Mouse (Mus musculus) urinary bladder, adult 2 months (tissue): ENCODE measurements around the gene Sept11. TPM values are rescaled to one million over a fixed set of nuclear protein-coding genes. Genes with fewer than 3 reads are reported as not detected.
A peak's percentile ranks its signal among the peaks of the same experiment; 100 is the strongest.

Experiments used
- DNase-seq: peaks from one replicate; pipeline ENCODE4 v3.0.0; 2022; ENCODE audit warnings: low spot score
- polyA plus RNA-seq: library from polyadenylated mRNA; depleted of rRNA; stranded (reverse); fragments of >200 nt; gene quantifications from 2 replicates; pipeline ENCODE4 v1.2.3, GENCODE M21; 2012; rRNA removed

Gene Sept11
- polyA plus RNA-seq, 1 experiment, result 27.9 TPM

DNA sequence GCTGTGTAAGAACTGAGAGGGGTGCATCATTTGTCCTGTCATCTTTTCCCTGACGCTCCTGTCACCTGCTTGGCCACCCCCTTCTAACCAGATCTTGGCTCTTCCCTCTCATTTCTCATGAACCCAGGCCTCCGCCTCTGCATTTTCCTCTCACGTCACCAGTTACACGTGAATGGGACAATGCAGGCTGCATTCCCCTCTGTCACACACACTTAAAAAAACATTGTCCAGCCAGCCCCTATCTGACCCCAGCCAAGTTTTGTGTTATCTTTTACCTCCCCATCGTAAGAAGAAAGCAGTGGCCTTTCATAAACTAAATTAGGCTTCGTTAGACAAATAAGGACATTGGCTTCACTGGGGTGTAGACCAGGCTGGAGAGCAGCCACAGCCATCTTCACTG lies 79.3 kb downstream of the Sept11 start:
- no peak for DNase-seq

- DNase-seq, result no peak
These were observed 81.4 kb downstream of the Sept11 start for GRCm38 (mm10) chr5:93174675-93175074.

DNA sequence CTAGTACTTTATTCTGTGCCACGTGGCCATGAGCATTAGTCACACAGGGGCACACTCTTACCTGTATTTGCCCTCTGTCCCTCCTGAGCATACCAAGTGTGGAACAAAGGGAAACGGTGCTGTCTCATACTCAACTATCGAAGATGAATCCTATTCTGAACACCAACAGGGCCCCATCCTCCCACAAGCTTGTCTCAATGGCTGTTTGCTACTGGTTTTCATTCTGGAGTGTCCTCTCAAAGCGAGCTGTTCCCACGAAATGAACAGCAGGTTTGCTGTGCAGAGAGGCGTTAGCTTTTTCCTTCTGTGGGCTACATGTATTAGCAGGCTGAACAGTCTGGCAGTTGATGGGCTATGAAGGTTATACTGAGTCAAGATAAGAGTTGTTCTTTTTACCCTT lies 85.4 kb downstream of the Sept11 start:
- no peak for DNase-seq

DNA sequence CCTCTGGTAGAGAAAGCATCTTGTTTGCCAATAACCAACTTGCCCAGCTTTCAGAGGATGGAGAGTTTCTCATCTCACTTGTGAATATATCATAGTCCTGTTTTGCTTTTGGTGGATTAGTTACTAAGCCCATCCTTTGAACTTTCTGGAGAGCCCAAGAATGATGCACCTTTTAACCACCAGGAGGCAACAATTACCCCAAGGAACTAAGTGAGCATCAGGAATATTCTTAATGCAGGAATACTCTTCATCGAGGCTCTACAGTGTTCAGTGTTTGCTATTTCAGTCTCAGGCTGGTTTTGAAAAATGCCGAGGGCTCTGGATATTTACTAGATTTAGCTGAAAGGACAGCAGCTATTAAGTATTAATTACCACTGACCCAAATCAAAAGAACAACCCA lies 87.0 kb downstream of the Sept11 start:
- no peak for DNase-seq

DNA sequence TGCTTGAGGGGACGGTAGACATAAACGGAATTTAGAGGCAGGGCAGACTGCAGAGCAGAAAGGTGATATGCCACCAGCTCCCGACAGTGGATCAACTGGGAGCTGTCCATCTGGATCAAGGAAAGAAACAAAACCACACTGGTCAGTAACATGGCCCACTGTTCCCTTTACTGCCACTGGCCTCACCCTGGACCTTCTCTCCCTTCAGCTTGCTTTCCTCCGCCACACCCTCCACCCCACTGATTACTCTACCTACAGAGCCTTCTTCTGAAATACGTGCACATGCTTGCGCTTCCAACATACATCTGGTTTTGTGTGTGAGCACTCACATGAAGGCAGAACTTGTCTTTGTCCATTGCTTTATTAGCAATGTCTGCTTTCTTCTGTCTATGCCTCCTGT lies 90.1 kb downstream of the Sept11 start:
- DNase-seq, result no peak

- no peak for DNase-seq
These were observed 91.3 kb downstream of the Sept11 start for GRCm38 (mm10) chr5:93184548-93184947.

- DNase-seq, result no peak
These were observed 96.4 kb downstream of the Sept11 start for GRCm38 (mm10) chr5:93189607-93190006.

DNA sequence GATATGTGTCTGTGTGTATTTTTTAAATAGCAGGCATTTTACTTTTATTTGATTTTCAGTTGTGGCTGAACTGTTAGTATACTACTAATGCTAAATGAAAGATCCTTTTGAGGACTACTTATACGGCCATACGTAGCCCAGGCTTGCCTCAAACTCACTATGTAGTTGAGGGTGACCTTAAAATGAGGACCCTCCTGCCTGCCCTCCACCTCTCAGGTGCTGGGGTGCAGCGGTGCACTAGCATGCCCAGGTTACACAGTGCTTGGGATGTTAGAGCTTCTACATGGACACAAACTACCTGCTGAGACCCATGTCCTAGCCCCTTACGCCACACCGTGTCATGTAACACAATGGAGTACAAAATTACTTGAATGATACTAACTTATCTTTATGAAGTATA lies 97.2 kb downstream of the Sept11 start:
- no peak for DNase-seq

- DNase-seq, result no peak
These were observed 105.0 kb downstream of the Sept11 start for GRCm38 (mm10) chr5:93198232-93198631.

DNA sequence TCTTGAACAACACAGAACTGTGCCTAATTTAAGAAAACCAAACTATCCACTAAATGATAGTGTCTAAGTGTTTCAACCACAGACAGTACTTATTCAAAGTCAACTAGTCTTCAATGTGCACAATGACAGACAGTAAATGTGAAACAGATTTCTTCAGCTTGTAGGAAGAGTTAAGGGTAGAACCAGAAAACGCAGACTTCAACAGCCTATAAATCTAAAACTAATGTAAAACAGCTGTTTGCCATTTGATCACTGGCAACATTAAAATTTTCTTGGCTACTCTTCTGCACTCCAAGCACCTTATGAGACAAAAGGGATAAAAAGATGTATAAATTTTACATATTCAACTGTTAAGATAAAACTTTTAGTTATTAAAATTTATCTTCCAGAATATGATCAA lies 107.9 kb downstream of the Sept11 start:
- no peak for DNase-seq

- no peak for DNase-seq
These were observed 112.3 kb downstream of the Sept11 start for GRCm38 (mm10) chr5:93205371-93206108.

DNA sequence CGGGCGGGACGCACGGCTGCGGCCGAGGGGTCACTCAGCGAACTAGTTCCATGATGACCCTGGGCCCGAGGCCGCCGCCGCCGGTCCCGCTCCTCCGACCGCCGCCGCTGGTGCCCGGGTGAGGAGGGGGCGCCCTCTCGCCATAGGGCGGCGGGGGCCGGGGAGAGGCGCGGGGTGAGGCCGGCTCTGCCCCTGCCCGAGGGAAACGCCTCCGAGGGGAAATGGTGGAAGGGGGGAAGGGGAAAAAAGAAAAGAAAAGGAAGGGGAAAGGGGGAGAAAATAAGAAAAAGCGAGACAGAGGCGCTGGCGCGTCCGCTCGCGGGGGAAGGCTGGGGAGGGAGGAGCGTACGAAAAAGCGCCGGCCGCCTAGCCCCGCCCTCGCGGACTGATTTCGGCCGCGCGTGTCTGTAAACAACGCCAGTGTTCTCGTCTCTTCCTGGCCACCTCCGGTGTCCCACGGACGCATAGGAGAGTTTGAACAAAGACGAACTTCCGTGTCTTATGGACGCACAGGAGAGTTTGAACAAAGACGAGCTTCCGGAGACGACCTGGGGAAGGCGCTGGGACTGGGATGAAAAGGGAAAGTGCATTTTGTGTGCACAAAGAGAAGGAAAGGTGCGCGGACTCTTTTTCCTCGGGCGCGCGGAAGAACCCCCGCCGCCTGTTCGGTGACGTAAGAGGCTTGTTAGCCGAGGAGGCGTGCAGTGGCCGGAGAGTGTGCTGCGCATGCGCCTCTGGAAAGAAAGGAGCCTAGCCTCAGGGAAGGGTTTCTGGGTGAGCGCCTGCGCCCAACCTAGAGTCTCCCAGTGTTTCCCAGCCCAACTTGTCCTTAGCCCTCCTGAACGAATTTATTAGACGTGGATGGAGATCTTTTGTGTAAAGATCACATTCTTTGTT lies 113.1 kb downstream of the Sept11 start, which contains the start of the genes Ccni and 2010109A12Rik:
TSS of gene Ccni (minus strand) at position 387 of the 897 bp plus-strand sequence.
TSS of gene 2010109A12Rik (plus strand) at position 410 of the 897 bp plus-strand sequence.
- peak; percentile 89 for DNase-seq

DNA sequence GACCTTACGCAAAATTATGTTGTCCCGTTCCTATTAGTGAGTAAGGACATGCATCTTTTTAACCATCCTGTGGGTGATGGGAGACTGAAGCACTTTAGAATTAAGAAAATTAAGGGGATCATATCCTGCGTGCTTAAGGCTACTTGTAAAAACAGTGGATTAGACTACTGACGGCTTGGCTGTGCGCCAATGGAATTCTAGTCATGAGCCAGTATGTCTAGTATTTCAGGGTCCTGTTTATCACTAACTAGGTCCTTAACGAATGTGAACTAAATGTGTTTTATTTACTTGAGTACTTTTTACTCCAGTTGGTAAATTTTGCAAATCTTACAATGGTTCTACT lies 113.7 kb downstream of the Sept11 start:
- no peak for DNase-seq

DNA sequence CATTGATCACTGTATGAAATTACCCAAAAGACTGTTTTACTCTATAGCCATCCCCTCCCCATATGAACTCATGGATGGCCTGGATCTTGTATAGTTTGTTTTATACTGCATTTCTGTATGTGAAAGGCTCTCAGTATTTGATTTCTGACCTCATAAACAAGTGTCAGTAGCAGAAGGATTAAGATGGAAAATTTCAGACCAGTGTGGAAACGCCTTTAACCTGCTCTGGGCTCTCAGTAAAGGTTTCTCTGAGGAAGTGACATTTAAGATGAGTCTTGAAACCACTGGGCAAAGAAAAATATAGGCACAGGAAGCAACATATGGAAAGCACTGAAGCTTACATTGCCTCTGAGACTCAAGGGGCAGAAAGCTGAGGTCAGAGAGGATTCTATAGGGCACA lies 114.3 kb downstream of the Sept11 start:
- DNase-seq, result no peak

GRCm38 (mm10) chr5:93218375-93218774 lies 125.1 kb downstream of the Sept11 start:
- DNase-seq, result no peak

- DNase-seq, result no peak
These were observed 128.4 kb downstream of the Sept11 start for GRCm38 (mm10) chr5:93221661-93222060.

DNA sequence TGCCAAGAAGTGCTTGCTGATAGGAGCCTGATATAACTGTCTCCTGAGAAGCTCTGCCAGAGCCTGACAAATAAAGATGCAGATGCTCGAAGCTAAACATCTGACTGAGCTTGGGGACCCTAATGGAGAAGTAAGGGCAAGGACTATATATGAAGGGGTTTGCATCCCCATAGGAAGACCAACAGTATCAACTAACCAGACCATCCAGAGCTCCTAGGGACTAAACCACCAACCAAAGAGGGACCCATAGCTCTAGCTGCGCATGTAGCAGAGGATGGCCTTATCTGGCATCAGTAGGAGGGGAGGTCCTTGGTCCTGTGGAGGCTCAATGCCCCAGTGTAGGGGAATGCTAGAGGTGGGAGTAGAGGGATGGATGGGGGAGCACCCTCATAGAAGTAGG lies 131.3 kb downstream of the Sept11 start:
- DNase-seq, result no peak

Other genes with a start within 250 kb of the Sept11 start
- 2.1 and 2.3 TPM in 2 replicates for gene Sowahb, start 48.4 kb upstream of the Sept11 start, polyA plus RNA-seq
- gene Ccni, start 113.1 kb downstream of the Sept11 start, polyA plus RNA-seq, result 65.0 and 103 TPM in 2 replicates
- 0.44 and 0.68 TPM in 2 replicates for gene 2010109A12Rik, start 113.1 kb downstream of the Sept11 start, polyA plus RNA-seq
- gene Ccng2, start 173.8 kb downstream of the Sept11 start, polyA plus RNA-seq, result 19.8 and 21.4 TPM in 2 replicates